In genomic region chr1:182682591-182683252, GRCm38 (mm10) we compare ENCODE assay signal across 8 mouse cellular contexts.
A peak's percentile ranks its signal among the peaks of the same experiment; 100 is the strongest.
DNase-seq lines count a peak whose midpoint lies in the region; ATAC-seq and TF ChIP-seq lines count a peak whose summit lies in the region.

No protein-coding gene starts in this region.

- no peak overlapping the region for H3K4me3 ChIP-seq in kidney, embryonic 14.5 days (ENCODE audit: low read length)
- H3K4me3 ChIP-seq in heart, adult 2 months, result no peak overlapping the region
- no peak overlapping the region for H3K4me3 ChIP-seq in limb, embryonic 14.5 days (replicated peaks; ENCODE audit: low read length)

- H3K79me2 ChIP-seq in heart, adult 2 months (replicated peaks; ENCODE audit: control insufficient read depth, insufficient read depth, low read length), result no peaks in the 10 kb centered on the region

- TF ChIP-seq EP300 in heart, adult 2 months (IDR thresholded peaks at IDR 0.05; ENCODE audit: insufficient read depth, low read depth, low read length), result peak; percentile 59; the same call in 1 of the 2 replicates

- TF ChIP-seq POLR2A in heart, adult 2 months (IDR thresholded peaks at IDR 0.05; ENCODE audit: insufficient read depth, low read depth, low read length), result no peak
- no peak for TF ChIP-seq POLR2A in limb, embryonic 14.5 days (IDR thresholded peaks at IDR 0.05; ENCODE audit: borderline replicate concordance, extremely low read depth, insufficient read depth, insufficient read length)

- H3K27ac ChIP-seq in kidney, embryonic 14.5 days (ENCODE audit: low read depth, low read length), result no peak overlapping the region
- H3K27ac ChIP-seq in heart, adult 2 months, result no peak overlapping the region
- no peak overlapping the region for H3K27ac ChIP-seq in limb, embryonic 14.5 days (replicated peaks; ENCODE audit: low read depth, low read length)

- 26% methylated on average over 14 of the region's 14 CpGs for WGBS in kidney, embryonic 14.5 days
- 26% methylated on average over 14 of the region's 14 CpGs for WGBS in heart, adult 2 months
- 23% methylated on average over 14 of the region's 14 CpGs for WGBS in limb, embryonic 14.5 days

- H3K36me3 ChIP-seq in kidney, embryonic 14.5 days (ENCODE audit: control insufficient read depth, insufficient read depth, low read length), result no peaks in the 10 kb centered on the region
- H3K36me3 ChIP-seq in heart, adult 2 months (ENCODE audit: control insufficient read depth, insufficient read depth, low read length), result no peaks in the 10 kb centered on the region
- H3K36me3 ChIP-seq in limb, embryonic 14.5 days (ENCODE audit: control insufficient read depth, insufficient read depth, low read length), result no peaks in the 10 kb centered on the region

- 0 out of 2 replicates have a peak, but pooled peaks have one; percentile 22 for ATAC-seq in kidney, embryonic 14.5 days (ENCODE audit: low FRiP score, low TSS enrichment)
- ATAC-seq in limb, embryonic 14.5 days (ENCODE audit: low FRiP score, low read depth), result no peak

- no peaks in the 10 kb centered on the region for H3K27me3 ChIP-seq in kidney, embryonic 14.5 days (ENCODE audit: control insufficient read depth, insufficient read depth, low read length)
- H3K27me3 ChIP-seq in heart, adult 2 months (ENCODE audit: control insufficient read depth, insufficient read depth, low read length), result no peaks in the 10 kb centered on the region
- H3K27me3 ChIP-seq in limb, embryonic 14.5 days (ENCODE audit: control insufficient read depth, insufficient read depth, low read length), result no peaks in the 10 kb centered on the region

- peaks cover 8% of the 10 kb centered on the region; the same call in 1 of the 2 replicates for H3K4me1 ChIP-seq in kidney, embryonic 14.5 days (ENCODE audit: control insufficient read depth, insufficient read depth, low read length)
- peaks cover 1% of the 10 kb centered on the region; the same call in 1 of the 2 replicates for H3K4me1 ChIP-seq in heart, adult 2 months (ENCODE audit: control insufficient read depth, insufficient read depth, low read length)
- peaks cover 10% of the 10 kb centered on the region for H3K4me1 ChIP-seq in limb, embryonic 14.5 days (ENCODE audit: control insufficient read depth, insufficient read depth, low read length)

- TF ChIP-seq CTCF in heart, adult 2 months (IDR thresholded peaks at IDR 0.05), result no peak

- no peak for DNase-seq in kidney, adult 8-10 months
- peak; percentile 48 for DNase-seq in cerebellum, adult 11-12 months
- DNase-seq in heart, adult 2 months, result peak; percentile 64 to 78
- DNase-seq in limb, embryonic 14.5 days (ENCODE audit: low spot score), result peak; percentile 42
- DNase-seq in ovary, adult 18-20 months (ENCODE audit: low spot score), result no peak
- DNase-seq in frontal cortex, postnatal 25 days (ENCODE audit: low spot score in 2 of 2), result no peak
- no peak for DNase-seq in spleen, postnatal 14 days (ENCODE audit: low spot score in 2 of 2)

- H3K9ac ChIP-seq in kidney, embryonic 14.5 days (ENCODE audit: low read depth, low read length), result no peak overlapping the region
- no peak overlapping the region for H3K9ac ChIP-seq in heart, adult 2 months (ENCODE audit: low read depth, low read length)
- no peak overlapping the region for H3K9ac ChIP-seq in limb, embryonic 14.5 days (ENCODE audit: low read depth, low read length, severe bottlenecking)

- no peak overlapping the region for H3K4me2 ChIP-seq in kidney, embryonic 14.5 days (replicated peaks; ENCODE audit: low read depth, low read length)
- no peak overlapping the region for H3K4me2 ChIP-seq in limb, embryonic 14.5 days (replicated peaks; ENCODE audit: low read depth, low read length, severe bottlenecking)

- H3K9me3 ChIP-seq in kidney, embryonic 14.5 days (ENCODE audit: control insufficient read depth, low read length), result no peaks in the 10 kb centered on the region
- H3K9me3 ChIP-seq in limb, embryonic 14.5 days (ENCODE audit: control insufficient read depth, low read length), result no peaks in the 10 kb centered on the region

- intact Hi-C loops in heart, adult 2 months (cut with DNase I), result loop anchor here (5.0 kb wide), 1 partner anchor 110 kb away; no protein-coding TSS in a partner anchor

Comparison
In these comparisons a context has a peak if more than half of its experiments do, and no peak if none do; other contexts are left out.
1. DNase-seq: peak in cerebellum, adult 11-12 months (single experiment), heart, adult 2 months (2 of 2) and limb, embryonic 14.5 days (single experiment); none in kidney, adult 8-10 months (0 of 2), ovary, adult 18-20 months (single experiment), frontal cortex, postnatal 25 days (0 of 2) and spleen, postnatal 14 days (0 of 2).